Mouse (Mus musculus) thymus, adult 18-20 months (tissue): Measurements from ENCODE around the gene Olfr1375.
"Not testable (repeated sequence)": the region's sequence is repeated elsewhere in the genome, so short reads cannot be mapped to it uniquely, and the experiment has no call there.

Experiments used
- DNase-seq, 2 experiments: peaks; one replicate each; pipeline ENCODE4 v3.0.0; 2022; ENCODE audit warnings: mixed read lengths in 2 of 2

The Olfr1375 gene

GRCm38 (mm10) chr11:51047809-51048208, at the start of gene Olfr1375:
Gene Olfr1375 (plus strand): TSS chr11:51048109.
- DNase-seq = not testable (repeated sequence)

- DNase-seq = no peak
These were observed 44.6 kb upstream of the Olfr1375 start, which contains the start of gene Olfr51 for GRCm38 (mm10) chr11:51003296-51003695. Gene Olfr51 (plus strand): TSS chr11:51003596.

DNA sequence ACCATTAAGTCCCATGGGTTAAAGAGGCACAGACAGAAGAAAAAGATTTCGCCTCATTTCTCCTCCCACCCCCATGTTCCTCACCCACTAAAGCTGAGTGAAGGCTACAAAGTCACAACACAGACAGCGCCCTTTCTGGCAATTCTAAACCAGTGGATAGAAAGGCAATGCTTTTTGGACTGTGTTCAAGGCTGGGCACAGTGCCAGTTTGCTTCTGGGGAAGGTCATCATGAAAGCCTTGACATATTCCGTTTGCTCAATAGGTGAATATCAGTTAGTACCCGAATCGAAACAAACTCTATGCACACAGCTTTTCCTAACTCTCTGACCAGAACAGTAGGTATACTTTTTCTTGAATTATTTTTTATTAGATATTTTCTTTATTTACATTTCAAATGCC, 36.1 kb upstream of the Olfr1375 start:
- no peak for DNase-seq

DNA sequence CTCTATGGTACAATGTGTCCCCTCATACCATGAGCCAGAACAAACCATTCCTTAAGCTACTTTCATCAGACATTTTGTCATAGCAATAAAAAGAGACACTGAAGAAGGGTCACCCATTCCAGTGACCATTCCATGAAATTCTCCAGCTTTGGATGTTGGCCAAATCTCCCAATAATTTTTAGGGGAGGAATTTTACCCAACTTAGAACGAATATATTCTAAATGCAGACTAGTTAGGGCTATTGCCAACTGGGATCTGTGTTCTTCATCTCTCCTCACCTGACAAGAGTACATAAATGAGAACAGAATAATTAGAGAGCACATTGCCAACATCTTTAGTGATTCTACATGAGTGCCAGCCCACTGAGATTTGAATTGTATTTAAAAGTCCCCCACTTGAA, 34.0 kb upstream of the Olfr1375 start, which contains the start of gene Olfr54:
Olfr54 (plus strand) TSS at position 301 of the 400 bp plus-strand sequence.
- no peak for DNase-seq

GRCm38 (mm10) chr11:51016341-51016740, 31.6 kb upstream of the Olfr1375 start:
- no peak for DNase-seq

DNA sequence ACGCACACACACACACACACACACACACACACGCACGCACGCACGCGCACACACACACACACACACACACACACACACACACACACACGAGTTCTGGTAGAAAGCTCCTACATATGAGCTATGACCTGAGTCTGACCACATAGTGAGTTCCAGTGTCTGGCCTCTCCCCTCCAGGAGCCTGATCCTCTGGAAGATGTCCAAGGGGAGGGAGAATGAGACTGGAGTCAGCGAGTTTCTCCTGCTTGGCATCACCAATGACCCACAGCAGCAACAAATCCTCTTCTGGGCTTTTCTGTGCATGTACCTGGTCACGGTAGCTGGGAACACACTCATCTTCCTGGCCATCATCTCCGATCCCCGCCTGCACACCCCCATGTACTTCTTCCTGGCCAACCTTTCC, 21.1 kb upstream of the Olfr1375 start:
- DNase-seq = not testable (repeated sequence)

DNA sequence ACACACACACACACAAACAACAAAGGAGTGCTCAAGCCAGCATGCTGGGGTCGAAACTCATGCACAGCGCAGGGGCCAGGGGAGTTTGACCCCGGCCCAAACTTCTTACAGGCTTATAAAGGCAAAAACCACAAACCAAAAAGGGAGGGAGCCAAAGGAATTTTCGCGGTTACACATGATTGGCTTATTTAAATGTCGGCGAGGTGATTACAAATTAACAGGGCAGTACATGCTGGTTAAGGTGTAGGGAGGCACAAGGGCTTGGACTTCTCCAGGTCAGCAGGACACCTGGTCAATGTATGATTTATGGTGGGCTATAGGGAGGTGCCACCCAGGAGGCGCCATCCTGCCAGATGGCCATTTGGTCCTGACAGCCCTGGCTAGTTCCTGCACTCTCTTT, 18.5 kb upstream of the Olfr1375 start:
- not testable (repeated sequence) for DNase-seq

DNA sequence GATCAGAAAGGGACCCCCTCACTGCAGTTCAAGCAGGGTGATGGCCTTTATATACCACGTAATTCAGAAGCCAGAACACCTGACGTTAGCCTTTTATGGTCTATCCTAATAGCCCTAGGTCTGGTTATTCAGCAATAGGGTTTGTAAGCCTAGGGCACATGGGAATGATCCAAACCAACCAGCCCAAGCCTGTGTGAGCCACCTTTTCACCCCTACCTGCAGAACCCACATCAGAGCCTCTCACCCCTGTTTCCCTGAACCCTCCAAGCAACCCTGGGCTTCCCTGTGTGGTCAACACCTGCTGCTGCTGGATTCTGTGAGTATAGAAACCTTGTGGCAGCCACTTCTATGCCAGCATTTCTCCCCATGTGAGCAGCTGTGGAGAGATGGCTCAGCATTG, 17.7 kb upstream of the Olfr1375 start:
- DNase-seq = no peak

DNA sequence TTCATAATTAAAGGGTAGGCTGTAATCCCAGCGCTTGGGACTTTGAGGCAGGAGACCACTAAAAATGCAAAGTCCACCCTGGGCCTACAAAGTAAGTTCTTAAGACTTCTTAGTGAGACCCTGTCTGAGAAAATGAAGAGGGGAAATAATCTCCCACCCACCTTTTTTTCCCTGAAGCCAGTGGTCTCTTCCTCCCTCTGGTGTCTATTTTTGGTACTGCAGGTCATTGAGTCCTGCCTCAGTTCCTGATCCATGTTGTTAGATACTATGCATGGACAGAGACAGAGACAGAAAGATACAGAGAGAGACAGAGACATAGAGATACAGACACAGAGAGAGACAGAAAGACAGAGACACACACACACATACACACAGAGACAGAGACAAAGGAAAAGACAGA, 15.1 kb upstream of the Olfr1375 start:
- no peak for DNase-seq

- DNase-seq = not testable (repeated sequence)
These were observed 13.8 kb upstream of the Olfr1375 start for GRCm38 (mm10) chr11:51034141-51034540.

GRCm38 (mm10) chr11:51035951-51036350, 12.0 kb upstream of the Olfr1375 start:
- no peak for DNase-seq

- DNase-seq = not testable (repeated sequence)
These were observed 3.1 kb upstream of the Olfr1375 start for GRCm38 (mm10) chr11:51044776-51045175.

DNA sequence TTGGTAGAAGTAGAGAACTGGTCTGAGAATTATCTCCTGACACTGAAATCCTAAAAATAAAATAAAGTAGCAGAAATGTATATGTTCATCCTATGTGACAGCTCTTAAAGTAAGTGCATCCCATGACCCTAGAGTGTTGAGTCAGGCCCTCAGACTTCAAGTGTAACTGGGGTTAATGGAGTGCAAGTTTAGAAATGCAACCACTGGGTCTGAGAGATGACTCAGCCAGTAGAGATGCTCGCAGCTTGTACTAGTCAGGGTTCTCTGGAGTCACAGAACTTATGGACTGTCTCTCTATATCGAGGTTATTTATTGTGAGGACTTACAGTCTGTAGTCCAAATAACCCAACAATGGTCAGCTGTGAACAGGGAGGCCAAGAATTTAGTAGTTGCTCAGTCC, 3.8 kb downstream of the Olfr1375 start:
- DNase-seq = no peak

DNA sequence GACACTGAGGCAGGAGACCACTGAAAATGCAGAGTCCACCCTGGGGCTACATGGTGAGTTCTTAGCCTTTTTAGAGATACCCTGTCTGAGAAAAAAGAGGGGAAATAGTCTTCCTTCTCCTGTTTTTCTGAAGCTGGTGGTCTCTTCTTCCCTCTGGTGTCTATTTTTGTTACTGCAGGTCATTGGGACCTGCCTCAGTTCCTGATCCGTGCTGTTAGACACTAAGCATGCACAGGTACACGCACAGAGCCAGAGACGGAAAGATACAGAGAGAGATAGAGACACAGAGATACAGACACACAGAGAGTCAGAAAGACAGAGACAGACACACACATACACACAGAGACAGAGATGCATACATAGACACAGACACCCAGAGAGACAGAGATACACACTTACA, 5.3 kb downstream of the Olfr1375 start:
- no peak for DNase-seq

GRCm38 (mm10) chr11:51059151-51059571, 11.3 kb downstream of the Olfr1375 start, which contains the start of gene Zfp354a:
Gene Zfp354a (plus strand): TSS chr11:51059257.
- no peak for DNase-seq

GRCm38 (mm10) chr11:51059640-51060039, 11.7 kb downstream of the Olfr1375 start:
- no peak for DNase-seq

DNA sequence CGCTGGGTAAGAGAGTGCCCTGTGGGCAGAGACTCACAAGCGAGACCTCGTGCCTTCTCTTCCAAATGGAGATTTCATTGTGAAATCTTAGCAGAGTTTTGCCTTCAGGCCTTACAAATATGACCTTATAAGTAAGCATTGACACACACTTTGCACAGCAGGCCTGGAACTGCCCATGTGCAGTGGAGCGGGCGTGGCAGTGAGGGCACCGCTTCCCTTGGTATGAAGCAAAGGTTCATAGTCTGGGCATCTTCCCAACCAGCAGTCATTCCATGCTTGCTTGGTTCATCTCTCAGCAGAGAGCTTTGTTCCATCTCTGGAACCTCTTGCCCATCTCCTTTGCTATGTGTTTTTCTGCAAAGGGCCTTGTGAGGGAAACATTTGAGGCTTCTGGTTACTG, 13.1 kb downstream of the Olfr1375 start:
- no peak for DNase-seq

GRCm38 (mm10) chr11:51063276-51063675, 15.4 kb downstream of the Olfr1375 start:
- DNase-seq = no peak

DNA sequence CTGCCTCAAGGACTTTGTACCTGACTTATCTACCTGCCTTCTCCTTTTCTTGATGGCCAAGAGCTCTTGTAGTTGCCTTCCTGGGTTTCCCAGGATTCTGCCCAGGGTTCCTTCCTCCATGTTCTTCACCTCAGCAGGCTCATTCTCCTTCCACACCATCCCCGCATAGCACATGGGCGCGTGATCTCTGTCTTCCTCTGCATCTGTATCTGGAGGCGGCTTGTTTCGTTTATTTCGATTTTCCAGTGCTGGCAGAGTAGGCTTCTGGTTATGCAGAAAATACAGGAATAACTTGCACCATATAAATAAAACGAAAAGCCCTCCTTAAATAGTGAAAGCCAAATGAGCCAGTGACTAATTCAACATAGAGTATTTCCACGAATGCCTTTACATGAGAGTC, 15.9 kb downstream of the Olfr1375 start:
- no peak for DNase-seq

DNA sequence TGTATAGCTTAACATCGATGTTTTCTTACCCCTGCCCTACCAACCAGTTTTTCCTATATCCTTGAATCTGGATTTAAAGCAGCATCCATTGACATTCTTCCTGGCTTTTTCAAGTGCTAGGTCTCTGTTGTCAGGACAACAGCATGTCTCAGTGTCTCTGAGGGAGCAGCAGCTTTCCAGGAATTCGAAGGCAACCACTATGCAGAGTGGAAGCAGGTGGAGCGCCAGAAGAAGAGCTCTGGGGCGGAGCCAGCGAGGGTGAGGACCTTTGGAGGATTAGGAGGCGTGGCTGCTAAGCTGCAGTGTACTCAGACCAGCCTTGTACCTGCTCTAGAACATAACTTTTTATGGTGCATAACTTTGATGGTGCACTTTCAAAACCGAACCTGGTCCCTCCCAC, 36.6 kb downstream of the Olfr1375 start:
- DNase-seq = no peak

DNA sequence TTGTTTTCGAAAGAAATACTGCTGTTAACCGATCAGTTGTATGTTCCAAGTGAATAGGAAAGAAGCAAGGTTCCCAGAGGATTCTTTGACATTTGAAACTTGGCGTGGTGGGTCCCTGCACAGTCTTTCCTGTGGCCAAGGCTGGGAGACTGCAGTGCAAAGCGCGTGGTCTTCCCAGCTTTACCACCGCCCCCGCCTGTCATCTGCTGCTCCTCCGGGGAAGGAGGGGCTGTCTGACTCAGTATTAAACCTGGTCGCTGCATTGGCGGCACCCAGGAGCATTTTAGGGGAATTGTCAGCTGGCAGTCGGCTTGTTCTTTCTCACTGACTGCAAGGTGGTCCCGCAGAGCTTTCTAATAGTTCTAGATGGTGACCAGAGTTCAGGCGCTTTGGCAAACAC, 37.4 kb downstream of the Olfr1375 start:
- no peak for DNase-seq
